Mouse (Mus musculus) hindbrain, embryonic 11.5 days (tissue): ENCODE measurements around the gene Calm4. TPM values are rescaled to one million over a fixed set of nuclear protein-coding genes. Genes with fewer than 3 reads are reported as not detected.
"Not testable (repeated sequence)": the region's sequence is repeated elsewhere in the genome, so short reads cannot be mapped to it uniquely, and the experiment has no call there.

ENCODE experiments used
- ATAC-seq: fragments of 200-750 bp; cut with Nextera tagmentation; 2 replicates; pipeline ENCODE4 v1.8.0; 2017; ENCODE audit warnings: mild to moderate bottlenecking, moderate TSS enrichment, moderate library complexity; ENCODE audit not compliant: low FRiP score
- DNase-seq: peaks from one replicate; pipeline ENCODE4 v3.0.0-alpha.2; 2015; ENCODE audit warnings: low spot score
- H3K27ac ChIP-seq: fragments of 300-500 bp; sonication (generic); 2 replicates; pipeline ENCODE4 v1.5.1; 2014; ENCODE audit warnings: mild to moderate bottlenecking, low read depth, low read length
- H3K27me3 ChIP-seq: fragments of 300-500 bp; sonication (generic); 2 replicates; pipeline ENCODE4 v1.6.1; 2014; ENCODE audit warnings: mild to moderate bottlenecking, low read length, moderate library complexity, mixed read lengths; ENCODE audit not compliant: control insufficient read depth, insufficient read depth
- H3K36me3 ChIP-seq: fragments of 300-500 bp; sonication (generic); 2 replicates; pipeline ENCODE4 v1.6.1; 2014; ENCODE audit warnings: mild to moderate bottlenecking, low read length, moderate library complexity, mixed read lengths; ENCODE audit not compliant: control insufficient read depth, insufficient read depth
- H3K4me1 ChIP-seq: fragments of 300-500 bp; sonication (generic); replicated peaks from 2 replicates; pipeline ENCODE4 v1.6.1; 2014; ENCODE audit warnings: low read length, mixed read lengths; ENCODE audit not compliant: control insufficient read depth, insufficient read depth
- H3K4me2 ChIP-seq: fragments of 300-500 bp; sonication (generic); replicated peaks from 2 replicates; pipeline ENCODE4 v1.6.1; 2014; ENCODE audit warnings: mild to moderate bottlenecking, low read depth, low read length
- H3K4me3 ChIP-seq: fragments of 300-500 bp; sonication (generic); 2 replicates; pipeline ENCODE4 v1.5.1; 2014; ENCODE audit warnings: low read depth, low read length
- H3K9ac ChIP-seq: fragments of 300-500 bp; sonication (generic); 2 replicates; pipeline ENCODE4 v1.6.1; 2014; ENCODE audit warnings: low read depth, low read length
- H3K9me3 ChIP-seq: fragments of 300-500 bp; sonication (generic); 2 replicates; pipeline ENCODE4 v1.6.1; 2016; ENCODE audit warnings: low read length; ENCODE audit not compliant: control insufficient read depth
- WGBS: fragments of 180-500 bp; shearing (Covaris S2); extraction: QIAGEN DNeasy Blood & Tissue Kit; methylation state at CpG from one replicate; pipeline ENCODE4 v1.1.7; 2014; 5-methylcytosine and 5-hydroxymethylcytosine counted together
- polyA plus RNA-seq: library from polyadenylated mRNA; unstranded; fragments of >200 nt; fragmentation: Nextera tagmentation; extraction: Ambion mirVana; gene quantifications from 2 replicates; pipeline ENCODE4 v1.2.1, GENCODE M21; 2014

The Calm4 gene
- polyA plus RNA-seq, 1 experiment from 2014 or later: not detected

GRCm38 (mm10) chr13:3840662-3841061, 3.1 kb downstream of the Calm4 start:
- not testable (repeated sequence) for H3K4me1 ChIP-seq, ATAC-seq, H3K27me3 ChIP-seq, H3K9me3 ChIP-seq, H3K27ac ChIP-seq, H3K4me3 ChIP-seq, H3K36me3 ChIP-seq, H3K9ac ChIP-seq, DNase-seq, H3K4me2 ChIP-seq

- Histone ChIP-seq H3K36me3 (no peaks in the 10 kb centered on the region), H3K4me1 (no peaks in the 10 kb centered on the region), H3K27me3 (no peaks in the 10 kb centered on the region), H3K27ac (no peak overlapping the region), H3K4me2 (no peak overlapping the region), H3K9me3 (no peaks in the 10 kb centered on the region), H3K9ac (no peak overlapping the region), H3K4me3 (no peak overlapping the region)
- WGBS: 56% methylated on average over 1 of the region's 1 CpGs
- ATAC-seq (no peak), DNase-seq (no peak)
Measured at GRCm38 (mm10) chr13:3850330-3850729, 12.8 kb downstream of the Calm4 start.

- H3K4me2 ChIP-seq, ATAC-seq, H3K4me3 ChIP-seq, H3K36me3 ChIP-seq, H3K27me3 ChIP-seq, H3K9ac ChIP-seq, H3K27ac ChIP-seq, H3K9me3 ChIP-seq, H3K4me1 ChIP-seq, DNase-seq: not testable (repeated sequence)
- WGBS: 80% methylated on average over 3 of the region's 3 CpGs
Measured at GRCm38 (mm10) chr13:3853648-3854333, 16.2 kb downstream of the Calm4 start, which contains the start of gene Calm5. TSS of gene Calm5 (plus strand) at chr13:3854173.

- no peak overlapping the region for H3K4me3 ChIP-seq
- H3K27me3 ChIP-seq: no peaks in the 10 kb centered on the region
- WGBS: 88% methylated on average over 2 of the region's 2 CpGs
- H3K27ac ChIP-seq: no peak overlapping the region
- no peak overlapping the region for H3K9ac ChIP-seq
- DNase-seq: no peak
- H3K4me1 ChIP-seq: no peaks in the 10 kb centered on the region
- no peak for ATAC-seq
- H3K36me3 ChIP-seq: no peaks in the 10 kb centered on the region
- H3K4me2 ChIP-seq: no peak overlapping the region
- H3K9me3 ChIP-seq: no peaks in the 10 kb centered on the region
Measured at GRCm38 (mm10) chr13:3854856-3855255, 17.3 kb downstream of the Calm4 start.

GRCm38 (mm10) chr13:3856252-3856651, 18.7 kb downstream of the Calm4 start:
- Histone ChIP-seq H3K4me3 (no peak overlapping the region), H3K4me2 (no peak overlapping the region), H3K27ac (no peak overlapping the region), H3K9me3 (no peaks in the 10 kb centered on the region), H3K36me3 (no peaks in the 10 kb centered on the region), H3K27me3 (no peaks in the 10 kb centered on the region), H3K4me1 (no peaks in the 10 kb centered on the region), H3K9ac (no peak overlapping the region)
- 71% methylated on average over 1 of the region's 1 CpGs for WGBS
- ATAC-seq (no peak), DNase-seq (no peak)

GRCm38 (mm10) chr13:3861251-3861650, 23.7 kb downstream of the Calm4 start:
- H3K27ac ChIP-seq: no peak overlapping the region
- DNase-seq (no peak), ATAC-seq (no peak)
- H3K9me3 ChIP-seq: no peaks in the 10 kb centered on the region
- no peaks in the 10 kb centered on the region for H3K36me3 ChIP-seq
- H3K9ac ChIP-seq: no peak overlapping the region
- no peaks in the 10 kb centered on the region for H3K27me3 ChIP-seq
- no peaks in the 10 kb centered on the region for H3K4me1 ChIP-seq
- no peak overlapping the region for H3K4me2 ChIP-seq
- no peak overlapping the region for H3K4me3 ChIP-seq
- WGBS: 87% methylated on average over 8 of the region's 8 CpGs

- H3K27me3 ChIP-seq: no peaks in the 10 kb centered on the region
- H3K9ac ChIP-seq: no peak overlapping the region
- H3K27ac ChIP-seq: no peak overlapping the region
- no peaks in the 10 kb centered on the region for H3K36me3 ChIP-seq
- 78% methylated on average over 3 of the region's 3 CpGs for WGBS
- ATAC-seq (no peak), DNase-seq (no peak)
- no peaks in the 10 kb centered on the region for H3K4me1 ChIP-seq
- no peak overlapping the region for H3K4me2 ChIP-seq
- no peak overlapping the region for H3K4me3 ChIP-seq
- no peaks in the 10 kb centered on the region for H3K9me3 ChIP-seq
Measured at GRCm38 (mm10) chr13:3862325-3862724, 24.8 kb downstream of the Calm4 start.

GRCm38 (mm10) chr13:3862922-3863580, 25.5 kb downstream of the Calm4 start:
- Histone ChIP-seq H3K4me2 (no peak overlapping the region), H3K9ac (no peak overlapping the region), H3K9me3 (no peaks in the 10 kb centered on the region), H3K27me3 (no peaks in the 10 kb centered on the region), H3K4me3 (no peak overlapping the region), H3K36me3 (no peaks in the 10 kb centered on the region), H3K27ac (no peak overlapping the region), H3K4me1 (no peaks in the 10 kb centered on the region)
- ATAC-seq (no peak), DNase-seq (no peak)
- 93% methylated on average over 10 of the region's 10 CpGs for WGBS
